Mouse (Mus musculus) T-helper 1 cell (primary cell): ENCODE results near the gene Fbxw17.
"Not testable (repeated sequence)": the region's sequence is repeated elsewhere in the genome, so short reads cannot be mapped to it uniquely, and the experiment has no call there.

Experiments
- in situ Hi-C: fragments of 300-600 bp; cut with MboI, MseI; formaldehyde crosslinking; loops from one replicate; pipeline ENCODE4 v1.15.1; 2025; ENCODE audit warnings: high pct_unique_total_duplicates

Gene Fbxw17

DNA sequence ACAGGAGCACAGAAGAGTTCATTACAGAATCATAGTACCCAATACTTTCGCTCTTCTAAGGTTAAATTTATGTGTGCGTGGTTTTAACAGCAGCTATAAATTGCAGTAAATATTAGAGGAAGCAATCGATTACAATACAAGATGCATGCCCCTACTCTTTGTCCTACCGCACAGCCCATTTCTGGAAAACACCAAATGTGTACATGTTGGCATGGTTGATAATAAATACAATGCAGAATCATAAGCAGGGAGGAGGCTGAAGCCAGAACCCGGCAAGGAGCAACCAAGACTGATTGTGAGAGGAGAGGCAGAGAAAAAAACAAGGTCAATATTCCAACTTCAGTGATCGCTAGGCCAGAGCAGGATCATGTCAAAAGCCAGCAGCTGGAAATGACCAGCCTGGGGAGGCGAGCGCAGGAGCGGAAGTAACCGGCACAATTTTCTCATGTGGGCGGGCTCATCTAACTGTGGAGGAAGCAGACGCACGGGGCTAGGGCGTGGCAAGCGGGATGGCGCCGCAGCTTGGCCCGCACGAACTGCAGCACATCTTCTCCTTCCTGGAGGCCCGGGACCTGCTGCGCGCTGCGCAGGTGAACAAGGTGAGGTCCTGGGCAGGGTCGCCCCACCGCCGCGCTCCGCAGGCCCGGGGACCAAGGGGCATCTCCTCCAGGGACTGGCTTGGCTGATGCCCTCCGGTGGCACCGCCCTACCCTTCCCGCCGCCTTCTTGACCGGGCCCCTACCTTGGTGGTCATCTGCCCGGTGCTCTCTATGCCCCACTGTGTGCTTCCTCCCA lies at the start of gene Fbxw17:
TSS of gene Fbxw17 (plus strand) at position 476 of the 795 bp plus-strand sequence.
- in situ Hi-C loops: no loop called here

- in situ Hi-C loops: loop anchor here (5.0 kb wide), 2 partner anchors 139 to 534 kb away; no protein-coding TSS in a partner anchor
Measured at GRCm38 (mm10) chr13:50372934-50373705, 44.5 kb upstream of the Fbxw17 start.

- in situ Hi-C loops: not testable (repeated sequence)
Measured at GRCm38 (mm10) chr13:50389146-50389545, 28.5 kb upstream of the Fbxw17 start.

GRCm38 (mm10) chr13:50418421-50418820 lies 757 bp downstream of the Fbxw17 start:
- in situ Hi-C loops: no loop called here

DNA sequence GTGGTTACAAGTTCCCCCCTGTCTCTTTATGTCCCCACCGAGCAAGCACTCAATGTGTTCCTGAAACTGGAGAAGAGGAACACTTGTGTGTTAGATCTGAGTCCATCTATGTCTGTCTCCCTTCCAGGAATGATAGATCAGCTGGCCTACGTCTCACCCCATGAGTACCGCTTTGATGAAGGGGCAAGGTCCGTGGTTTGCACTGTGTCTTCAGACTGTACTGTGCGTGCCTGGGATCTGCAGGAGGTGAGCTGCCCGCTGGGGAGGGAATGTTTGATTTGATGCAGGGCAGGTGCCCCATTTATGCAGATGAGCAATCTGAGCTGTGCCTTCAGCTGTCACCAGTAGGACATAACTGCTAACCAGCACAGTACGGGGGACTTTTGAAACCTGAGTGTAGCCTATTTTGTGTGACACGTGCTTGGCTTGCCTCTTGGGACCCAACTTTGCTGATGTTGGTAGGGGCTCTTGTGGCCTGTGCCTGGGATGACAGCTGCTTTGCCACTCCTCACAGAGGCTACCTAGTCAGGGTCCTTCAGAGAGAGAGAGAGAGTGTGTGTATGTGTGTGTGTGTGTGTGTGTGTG lies 6.1 kb downstream of the Fbxw17 start:
- in situ Hi-C loops: no loop called here

GRCm38 (mm10) chr13:50424517-50424916 lies 6.9 kb downstream of the Fbxw17 start:
- in situ Hi-C loops: no loop called here

DNA sequence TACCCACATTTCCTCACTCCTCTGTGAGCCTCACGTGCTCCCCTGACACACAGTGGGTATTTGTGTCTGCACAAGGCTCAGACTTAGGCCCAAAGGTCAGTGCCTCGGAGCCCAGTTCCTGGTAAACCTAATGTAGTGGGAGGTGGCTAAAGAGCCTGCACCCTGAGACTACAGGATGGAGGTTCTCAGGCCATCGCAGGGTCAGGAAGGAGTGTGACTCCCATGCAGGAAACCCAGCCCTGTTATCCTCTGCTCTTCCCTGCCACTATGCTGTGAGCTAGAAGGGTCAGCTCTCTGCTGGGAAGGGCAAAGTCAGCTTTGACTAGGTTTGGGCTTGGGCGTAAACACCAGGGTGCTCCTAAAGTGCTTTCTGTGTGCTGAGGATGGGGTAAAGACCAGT lies 9.0 kb downstream of the Fbxw17 start:
- in situ Hi-C loops: no loop called here

DNA sequence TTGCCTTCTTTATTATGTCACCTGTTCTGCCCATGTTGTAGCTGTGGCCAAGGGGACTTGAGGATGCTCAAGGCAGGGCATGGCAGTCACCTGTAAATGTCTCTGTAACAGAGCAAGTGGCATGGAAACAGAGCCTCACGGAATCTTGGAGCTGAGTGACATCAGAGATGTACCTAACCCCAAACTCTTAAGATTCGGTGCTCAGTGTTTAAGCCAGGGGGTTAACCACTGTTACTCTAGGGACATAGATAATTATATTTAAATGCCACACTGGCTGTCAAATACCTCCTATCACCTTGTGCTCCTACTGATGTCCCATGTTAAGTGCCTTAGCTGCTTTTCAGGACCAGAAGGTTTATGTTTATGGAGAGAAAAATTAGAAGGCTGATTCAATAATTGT lies 26.1 kb downstream of the Fbxw17 start, which contains the start of gene Gm47429:
TSS of gene Gm47429 (minus strand) at position 101 of the 400 bp plus-strand sequence.
- in situ Hi-C loops: no loop called here

DNA sequence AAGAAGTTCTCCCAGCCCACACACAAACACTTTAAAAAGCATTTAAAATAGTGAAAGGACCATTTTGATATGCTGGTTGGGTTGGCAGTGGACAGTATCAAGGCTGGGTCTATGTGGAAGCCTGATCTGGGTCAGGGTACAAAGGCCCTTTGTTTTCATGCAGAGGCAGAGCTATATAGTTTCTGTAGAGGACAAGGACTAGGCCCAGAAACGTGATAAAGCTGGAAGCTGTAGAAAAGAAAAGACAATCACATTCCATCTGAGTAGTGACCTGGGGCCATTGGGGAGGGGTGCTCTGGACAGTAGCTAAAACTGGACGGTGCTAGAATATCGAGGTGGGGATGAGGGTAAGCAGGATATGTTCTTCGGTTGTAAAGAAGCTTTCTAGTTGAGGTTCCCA lies 27.6 kb downstream of the Fbxw17 start:
- in situ Hi-C loops: loop anchor here (5.0 kb wide), 1 partner anchor 77 kb away; no protein-coding TSS in a partner anchor

GRCm38 (mm10) chr13:50452266-50452665 lies 34.6 kb downstream of the Fbxw17 start:
- in situ Hi-C loops: not testable (repeated sequence)

DNA sequence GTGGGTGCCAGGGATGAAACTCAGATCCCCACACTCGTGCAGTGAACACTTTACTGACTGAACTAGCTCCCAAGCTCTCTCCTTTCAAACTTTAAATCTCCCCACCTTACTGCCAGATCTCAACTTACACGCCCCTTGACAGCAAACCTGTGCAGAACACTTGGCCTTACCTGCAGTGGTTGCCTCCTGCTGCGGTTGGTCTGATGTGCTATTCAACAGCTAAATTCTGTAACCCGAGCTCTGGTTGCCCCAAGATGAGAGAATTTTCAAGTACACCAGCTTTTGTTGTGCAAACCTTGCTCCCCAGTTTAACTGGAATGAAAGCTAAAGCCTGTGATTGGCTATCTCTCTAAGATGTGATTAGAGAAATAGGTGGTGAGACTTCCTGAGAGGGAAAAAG lies 35.8 kb downstream of the Fbxw17 start:
- in situ Hi-C loops: no loop called here

DNA sequence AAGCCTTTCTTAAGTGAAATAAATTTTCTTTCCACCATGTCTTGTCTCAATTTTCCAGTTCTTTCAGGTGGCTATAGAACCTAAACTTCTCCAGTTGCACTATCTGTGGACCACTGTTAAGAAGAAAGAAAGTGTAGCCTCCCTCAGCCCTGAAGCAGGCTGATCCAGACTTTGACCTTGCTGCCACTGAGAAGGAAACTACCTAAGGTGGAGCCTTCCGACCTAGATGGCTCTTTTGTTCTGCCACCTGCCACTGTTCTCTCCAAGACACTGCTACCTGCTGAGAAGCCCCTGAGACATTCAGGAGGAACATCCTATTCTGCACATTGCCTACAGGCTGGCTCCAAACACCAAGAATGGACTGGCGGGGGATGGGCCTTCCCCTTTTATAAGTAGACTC lies 42.8 kb downstream of the Fbxw17 start:
- in situ Hi-C loops: not testable (repeated sequence)

GRCm38 (mm10) chr13:50464621-50465562 lies 47.2 kb downstream of the Fbxw17 start:
- in situ Hi-C loops: no loop called here

- in situ Hi-C loops: no loop called here
Measured at GRCm38 (mm10) chr13:50467007-50467406, 49.3 kb downstream of the Fbxw17 start, which contains the start of gene Nutm2. TSS of gene Nutm2 (plus strand) at chr13:50467307.
